7 mouse cellular contexts compared by ENCODE assay signal in genomic region chr3:84435288-84436043, GRCm38 (mm10). TPM values are rescaled to one million over a fixed set of nuclear protein-coding genes. Genes with fewer than 3 reads are reported as not detected.
DNase-seq lines count a peak whose midpoint lies in the region; ATAC-seq and TF ChIP-seq lines count a peak whose summit lies in the region.

No protein-coding gene starts in this region.

- H3K4me1 ChIP-seq in forebrain, embryonic 15.5 days, result 0 out of 2 replicates have a peak, but pooled peaks cover under 1% of the 10 kb centered on the region
- H3K4me1 ChIP-seq in intestine, postnatal 0 days (replicated peaks; ENCODE audit: control insufficient read depth, insufficient read depth, low read length), result peaks cover 41% of the 10 kb centered on the region
- peaks cover 11% of the 10 kb centered on the region; the same call in 1 of the 2 replicates for H3K4me1 ChIP-seq in midbrain, embryonic 14.5 days (ENCODE audit: control insufficient read depth, insufficient read depth, low read length)

- H3K27me3 ChIP-seq in forebrain, embryonic 15.5 days, result no peaks in the 10 kb centered on the region
- no peaks in the 10 kb centered on the region for H3K27me3 ChIP-seq in intestine, postnatal 0 days (replicated peaks; ENCODE audit: control insufficient read depth, insufficient read depth, low read length)
- no peaks in the 10 kb centered on the region for H3K27me3 ChIP-seq in midbrain, embryonic 14.5 days (ENCODE audit: control insufficient read depth, insufficient read depth, low read length)

- peak; percentile 68 for DNase-seq in urinary bladder, postnatal 14 days (ENCODE audit: low spot score)
- DNase-seq in urinary bladder, adult 18-20 months (ENCODE audit: low spot score in 2 of 2), result no peak
- peak; percentile 77 for DNase-seq in midbrain, embryonic 14.5 days
- no peak for DNase-seq in spleen, postnatal 36 days (ENCODE audit: low spot score in 2 of 2)

- 29% methylated on average over 11 of the region's 11 CpGs for WGBS in forebrain, embryonic 15.5 days
- WGBS in intestine, postnatal 0 days, result 15% methylated on average over 11 of the region's 11 CpGs
- 26% methylated on average over 11 of the region's 11 CpGs for WGBS in midbrain, embryonic 14.5 days

- no peaks in the 10 kb centered on the region for H3K36me3 ChIP-seq in forebrain, embryonic 15.5 days
- no peaks in the 10 kb centered on the region for H3K36me3 ChIP-seq in intestine, postnatal 0 days (ENCODE audit: control insufficient read depth, insufficient read depth)
- H3K36me3 ChIP-seq in midbrain, embryonic 14.5 days (ENCODE audit: control insufficient read depth, insufficient read depth, low read length), result no peaks in the 10 kb centered on the region

- no peak overlapping the region for H3K9ac ChIP-seq in forebrain, embryonic 15.5 days (replicated peaks)
- H3K9ac ChIP-seq in intestine, postnatal 0 days (ENCODE audit: low read depth, low read length), result peak overlapping the region; percentile 17; the same call in 1 of the 2 replicates
- no peak overlapping the region for H3K9ac ChIP-seq in midbrain, embryonic 14.5 days (replicated peaks; ENCODE audit: low read length)

- no peak overlapping the region for H3K4me2 ChIP-seq in forebrain, embryonic 15.5 days (replicated peaks)
- H3K4me2 ChIP-seq in intestine, postnatal 0 days (replicated peaks; ENCODE audit: low read depth), result 0 out of 2 replicates have a peak overlapping the region, but pooled peaks have one; percentile 24
- no peak overlapping the region for H3K4me2 ChIP-seq in midbrain, embryonic 14.5 days (ENCODE audit: low read length)

- no peak overlapping the region for H3K4me3 ChIP-seq in forebrain, embryonic 15.5 days
- no peak overlapping the region for H3K4me3 ChIP-seq in intestine, postnatal 0 days (ENCODE audit: low read depth, low read length)
- no peak overlapping the region for H3K4me3 ChIP-seq in midbrain, embryonic 14.5 days (replicated peaks; ENCODE audit: low read depth, low read length)

- no peaks in the 10 kb centered on the region for H3K9me3 ChIP-seq in forebrain, embryonic 15.5 days
- no peaks in the 10 kb centered on the region for H3K9me3 ChIP-seq in intestine, postnatal 0 days (ENCODE audit: control insufficient read depth)
- no peaks in the 10 kb centered on the region for H3K9me3 ChIP-seq in midbrain, embryonic 14.5 days (ENCODE audit: control insufficient read depth, low read length)

- peak; percentile 61 for ATAC-seq in forebrain, embryonic 15.5 days (replicated peaks)
- peak; percentile 29 for ATAC-seq in intestine, postnatal 0 days
- ATAC-seq in midbrain, embryonic 14.5 days (ENCODE audit: low FRiP score, low TSS enrichment), result peak; percentile 29; the same call in 1 of the 2 replicates
- ATAC-seq in megakaryocyte-erythroid progenitor cell, adult 5-6 weeks (replicated peaks; ENCODE audit: low FRiP score, low TSS enrichment, poor library complexity, severe bottlenecking), result no peak

- no peak overlapping the region for H3K27ac ChIP-seq in forebrain, embryonic 15.5 days (replicated peaks)
- peak overlapping the region; percentile 94 for H3K27ac ChIP-seq in intestine, postnatal 0 days (ENCODE audit: low read depth, low read length)
- 0 out of 2 replicates have a peak overlapping the region, but pooled peaks have one; percentile 13 for H3K27ac ChIP-seq in midbrain, embryonic 14.5 days (replicated peaks; ENCODE audit: low read depth, low read length)

- TF ChIP-seq CTCF in intestine, postnatal 0 days (IDR thresholded peaks at IDR 0.05; ENCODE audit: low read depth), result no peak

RNA-seq across cellular contexts. Expression of gene Fhdc1, which starts 44.8 kb away (rescaled TPM):
- 1.6 and 1.7 TPM in 2 replicates for polyA plus RNA-seq in forebrain, embryonic 15.5 days (2015; fragmentation: Nextera tagmentation; extraction: Ambion mirVana)
- polyA plus RNA-seq in intestine, postnatal 0 days (2015; fragmentation: Nextera tagmentation; extraction: Ambion mirVana), result 9.8 and 10.8 TPM in 2 replicates
- polyA plus RNA-seq in midbrain, embryonic 14.5 days (2014; fragmentation: Nextera tagmentation; extraction: Ambion mirVana), result 4.1 and 4.3 TPM in 2 replicates
- total RNA-seq in megakaryocyte-erythroid progenitor cell, adult 5-6 weeks (2014; fragmentation: Nextera tagmentation), result 0.59 and 0.79 TPM in 2 replicates
- total RNA-seq in megakaryocyte-erythroid progenitor cell, adult 5-6 weeks (2017), result 1.6 and 2.0 TPM in 2 replicates

Comparison
In these comparisons a context has a peak if more than half of its experiments do, and no peak if none do; other contexts are left out.
1. DNase-seq: peak in urinary bladder, postnatal 14 days (single experiment) and midbrain, embryonic 14.5 days (single experiment); none in urinary bladder, adult 18-20 months (0 of 2) and spleen, postnatal 36 days (0 of 2).